Mouse (Mus musculus) naive thymus-derived CD4-positive, alpha-beta T cell, adult 2 months (primary cell): ENCODE results near the gene Fig4.

Experiments
- DNase-seq: peaks from one replicate; pipeline ENCODE4 v3.0.0-alpha.2; 2011; ENCODE audit warnings: low read depth

The Fig4 gene

GRCm38 (mm10) chr10:41209538-41209937 lies 93.5 kb downstream of the Fig4 start:
- DNase-seq: no peak

GRCm38 (mm10) chr10:41208860-41209377 lies 94.1 kb downstream of the Fig4 start:
- DNase-seq: no peak

GRCm38 (mm10) chr10:41205647-41206046 lies 97.4 kb downstream of the Fig4 start:
- DNase-seq: no peak

DNA sequence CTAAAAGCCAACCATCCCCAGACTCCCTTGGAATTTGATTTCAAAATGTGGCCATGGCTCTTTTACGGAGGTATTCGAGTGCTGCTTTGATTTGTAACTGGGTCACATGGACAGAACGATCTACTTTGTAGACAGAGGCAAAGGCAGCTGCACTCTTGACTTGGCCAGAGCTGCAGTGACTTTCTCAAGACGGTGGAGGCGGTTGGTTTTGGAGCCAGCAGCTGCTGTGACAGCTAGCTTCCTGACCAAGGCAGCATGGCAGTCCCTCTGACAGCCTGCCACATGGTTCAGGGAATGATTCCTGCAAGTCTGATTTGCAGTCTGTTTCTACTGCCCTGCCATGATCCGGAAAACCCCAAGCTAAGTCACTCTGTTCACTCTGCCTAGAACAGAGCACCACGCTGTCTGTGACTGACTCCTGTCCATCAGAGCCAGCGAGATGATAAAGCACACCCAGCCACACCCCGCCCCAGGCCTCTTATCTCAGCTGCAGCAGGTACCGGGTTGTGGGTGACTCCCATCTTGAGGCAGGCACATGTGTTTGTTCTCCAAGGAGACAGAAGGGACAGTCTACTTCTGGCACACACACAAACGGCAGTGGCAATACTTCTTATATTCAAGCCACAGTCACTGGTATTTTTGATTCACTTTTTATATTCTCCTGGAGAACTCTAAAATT lies 98.3 kb downstream of the Fig4 start:
- no peak for DNase-seq

GRCm38 (mm10) chr10:41204191-41204590 lies 98.9 kb downstream of the Fig4 start:
- no peak for DNase-seq

GRCm38 (mm10) chr10:41198719-41199118 lies 104.3 kb downstream of the Fig4 start:
- no peak for DNase-seq

DNA sequence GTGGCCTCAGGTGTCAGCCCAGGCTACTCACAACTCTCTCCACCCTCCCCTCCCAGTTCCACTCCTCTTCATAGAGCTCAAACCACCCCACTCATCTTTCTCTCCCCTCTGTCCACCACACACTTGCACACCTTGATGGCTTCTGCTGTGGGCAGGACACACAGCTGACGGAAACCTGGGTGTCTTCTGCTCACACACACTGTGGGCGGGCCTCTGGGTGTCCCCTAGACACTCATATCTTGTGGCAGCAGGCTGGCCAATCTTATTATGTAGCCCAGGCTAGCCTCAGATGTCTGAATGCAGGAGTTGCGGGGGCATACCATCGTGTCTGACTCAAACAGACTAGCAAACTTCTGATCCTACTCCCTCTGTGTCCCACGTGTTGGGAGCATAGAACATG lies 105.3 kb downstream of the Fig4 start:
- no peak for DNase-seq

DNA sequence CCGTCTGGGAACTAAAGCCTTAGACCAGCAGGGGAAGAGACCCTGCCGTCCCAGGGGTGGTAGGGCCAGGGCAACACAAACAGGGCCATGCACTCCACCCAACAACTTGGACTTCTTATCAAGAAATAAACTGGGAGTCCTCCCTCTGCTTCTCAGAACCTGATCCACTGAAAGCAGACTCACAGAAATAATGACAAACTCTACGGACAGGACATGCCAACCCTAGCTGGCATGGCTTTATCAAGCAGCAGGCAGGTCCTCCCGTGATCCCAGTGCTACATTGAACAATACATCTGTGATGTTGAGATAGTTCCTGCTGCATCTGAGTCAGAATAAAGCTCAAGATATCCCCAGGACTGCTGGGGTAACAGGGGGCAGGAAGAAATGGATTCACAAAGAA lies 106.8 kb downstream of the Fig4 start:
- no peak for DNase-seq

DNA sequence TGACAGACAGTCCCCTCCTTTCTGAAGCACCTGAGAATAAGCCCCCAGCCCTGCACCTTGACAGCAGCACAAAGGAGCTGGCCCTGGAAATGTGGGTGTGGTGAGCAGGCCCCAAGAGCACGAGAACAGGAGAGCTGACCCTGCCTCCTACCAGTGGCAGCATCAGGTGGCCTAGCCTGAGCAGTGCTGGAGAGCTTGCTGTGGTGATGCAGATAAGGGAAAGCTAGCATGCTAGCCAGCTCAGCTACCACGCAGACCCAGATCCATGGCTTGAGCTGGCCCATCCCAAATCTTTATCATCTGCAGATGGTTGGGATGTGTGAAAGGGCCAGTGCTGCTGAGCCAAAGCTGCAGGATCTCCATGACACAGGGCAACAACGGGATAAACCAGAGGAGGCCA lies 113.7 kb downstream of the Fig4 start:
- DNase-seq: no peak

DNA sequence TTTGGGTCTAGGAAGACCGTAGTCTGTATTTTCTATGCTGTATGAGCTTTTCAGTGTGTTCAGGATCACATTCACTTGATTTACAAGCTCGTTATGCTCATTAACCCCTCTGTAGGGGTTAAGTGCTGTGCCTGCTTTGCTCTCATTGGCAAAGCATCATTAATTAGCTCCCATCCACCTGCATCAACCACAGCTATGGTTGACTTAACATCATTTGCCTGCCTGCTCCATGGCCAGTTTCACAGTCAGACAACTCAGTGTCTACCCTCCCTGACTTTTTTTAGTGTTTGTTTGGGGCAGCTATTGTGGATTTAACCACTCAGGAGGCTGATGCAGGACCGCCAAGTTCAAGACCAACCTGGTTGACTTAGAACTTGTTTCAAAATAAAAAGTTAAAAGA lies 119.1 kb downstream of the Fig4 start:
- no peak for DNase-seq

DNA sequence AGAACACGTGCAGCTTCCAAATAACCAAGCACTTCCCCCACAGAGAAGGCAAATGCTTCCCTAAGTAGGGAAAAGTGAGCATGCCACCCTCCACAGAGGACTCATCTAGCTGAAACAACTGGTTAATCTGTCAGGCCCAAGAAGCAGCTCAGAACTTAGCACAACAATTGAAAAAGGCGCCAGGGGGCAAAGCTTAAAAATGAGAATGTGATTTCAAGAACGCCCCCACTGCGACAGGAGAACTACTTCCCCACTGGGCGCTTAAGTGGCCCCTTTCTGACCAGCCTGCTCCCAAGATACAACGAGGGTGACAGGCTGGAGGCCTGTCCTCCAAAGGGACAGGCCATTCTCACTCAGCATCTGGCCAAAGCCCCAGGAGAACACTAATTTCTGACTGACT lies 120.4 kb downstream of the Fig4 start:
- no peak for DNase-seq

DNA sequence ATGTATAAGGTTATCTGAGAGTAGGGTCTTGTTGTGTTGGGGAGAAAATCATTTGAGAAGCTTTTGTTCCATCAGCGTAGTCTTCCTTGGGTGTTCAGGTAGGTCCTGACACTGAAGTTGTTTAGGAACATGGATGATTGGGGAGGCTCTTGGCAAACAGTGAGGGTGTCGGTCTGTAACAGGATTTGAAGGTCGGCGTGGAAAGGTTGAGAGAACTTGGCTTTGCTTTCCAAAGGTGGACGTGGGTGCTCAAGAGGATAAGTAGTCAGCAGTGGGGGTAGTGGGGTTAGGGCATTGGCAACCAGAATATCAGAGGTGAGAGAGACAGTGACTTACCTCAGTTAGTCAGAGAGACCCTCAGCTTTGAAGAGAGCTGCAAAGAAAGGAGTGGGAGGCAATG lies 136.9 kb downstream of the Fig4 start:
- DNase-seq: no peak

DNA sequence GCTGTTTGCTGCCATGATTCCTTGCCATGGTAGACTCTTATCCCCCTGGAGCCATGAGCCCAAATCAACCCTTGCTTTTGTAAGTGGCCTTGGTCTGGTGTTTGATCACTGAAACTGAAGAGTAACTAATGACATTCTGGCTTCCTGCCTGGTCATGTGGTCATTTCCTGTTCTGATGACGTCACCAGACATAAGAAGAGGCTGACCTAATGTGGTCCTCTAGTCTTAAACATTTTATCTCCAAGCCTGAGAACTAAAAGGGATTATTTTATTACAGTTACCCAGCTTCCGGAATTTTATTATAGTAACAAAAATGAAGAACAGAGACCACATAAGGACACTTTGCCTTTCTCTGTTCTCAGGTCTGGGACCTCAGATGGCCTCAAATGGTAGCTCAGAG lies 140.0 kb downstream of the Fig4 start:
- no peak for DNase-seq

DNA sequence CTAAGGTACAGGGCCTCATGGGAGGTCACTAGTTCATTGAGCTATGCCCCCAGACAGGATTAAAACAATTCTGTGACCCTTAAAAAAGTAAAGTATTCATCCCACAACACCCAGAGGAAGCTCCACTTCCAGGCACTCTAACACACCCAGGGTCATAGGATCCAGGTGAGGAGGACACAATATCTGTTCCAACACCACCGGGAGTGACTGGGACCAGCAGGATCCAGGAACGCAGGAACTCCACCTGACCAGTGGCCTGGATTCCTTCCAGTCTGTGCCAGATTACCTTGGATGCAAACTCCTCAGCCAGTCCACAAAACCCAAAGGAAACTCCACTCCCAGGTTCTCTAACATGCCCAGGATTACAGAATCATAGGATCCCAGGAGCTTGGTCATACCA lies 145.8 kb downstream of the Fig4 start:
- DNase-seq: no peak

GRCm38 (mm10) chr10:41156693-41157092 lies 146.4 kb downstream of the Fig4 start:
- no peak for DNase-seq

GRCm38 (mm10) chr10:41153229-41153750 lies 149.8 kb downstream of the Fig4 start:
- no peak for DNase-seq

DNA sequence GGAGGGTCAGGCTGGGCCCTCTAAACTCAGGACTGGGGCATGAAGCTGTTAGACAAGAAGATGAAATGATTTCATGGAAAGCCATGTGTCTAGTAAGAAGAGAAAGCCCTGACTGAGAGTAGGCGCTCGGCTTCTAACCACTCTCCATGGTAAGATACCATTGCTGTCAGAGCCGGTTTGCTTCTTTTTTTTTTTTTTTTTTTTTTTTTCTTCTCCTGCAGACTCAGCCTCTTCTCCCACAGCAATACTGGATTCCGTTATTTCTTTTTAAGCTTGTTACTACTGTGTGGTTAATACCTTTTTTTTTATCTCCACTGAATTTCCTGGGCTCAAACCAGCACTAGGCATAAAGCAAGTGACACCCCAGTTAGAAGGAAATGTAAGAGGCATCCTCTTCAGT lies 151.2 kb downstream of the Fig4 start:
- no peak for DNase-seq

DNA sequence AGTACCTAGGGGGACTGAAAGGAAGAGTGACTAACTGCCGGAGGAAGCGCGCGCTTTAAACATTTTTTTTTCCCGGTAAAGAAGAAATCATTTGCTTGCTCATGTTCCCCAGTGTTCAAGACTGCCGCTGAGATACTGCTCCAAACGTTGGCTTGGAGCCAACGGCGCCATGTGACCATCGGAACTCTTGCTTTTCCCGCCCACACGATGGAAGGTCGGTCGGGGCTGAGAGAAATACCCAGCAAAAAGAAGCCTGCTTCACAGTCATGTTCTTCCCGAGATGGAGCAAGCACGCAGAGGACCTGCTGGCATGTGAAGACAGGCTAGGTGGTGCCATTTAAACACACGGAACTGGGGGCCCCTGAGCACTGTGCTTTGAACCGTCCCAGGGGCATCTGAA lies 151.6 kb downstream of the Fig4 start:
- DNase-seq: no peak

GRCm38 (mm10) chr10:41151021-41151420 lies 152.0 kb downstream of the Fig4 start:
- DNase-seq: no peak

DNA sequence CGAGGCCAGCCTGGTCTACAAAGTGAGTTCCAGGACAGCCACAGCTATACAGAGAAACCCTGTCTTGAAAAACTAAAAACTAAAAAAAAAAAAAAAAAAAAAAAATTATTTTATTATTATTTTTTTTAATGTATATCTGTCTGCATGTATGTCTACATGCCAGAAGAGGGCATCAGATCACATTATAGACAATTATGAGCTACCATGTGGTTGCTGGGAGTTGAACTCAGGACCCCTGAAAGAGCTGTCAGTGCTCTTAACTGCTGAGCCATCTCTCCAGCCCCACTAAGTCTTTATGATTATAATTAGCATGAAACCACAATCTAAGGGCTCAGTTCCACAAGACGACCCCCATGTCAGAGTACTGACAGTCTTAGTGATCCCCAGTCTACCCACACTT lies 152.6 kb downstream of the Fig4 start:
- DNase-seq: no peak

GRCm38 (mm10) chr10:41149307-41149706 lies 153.8 kb downstream of the Fig4 start:
- DNase-seq: no peak

GRCm38 (mm10) chr10:41146141-41146540 lies 156.9 kb downstream of the Fig4 start:
- no peak for DNase-seq
